Mouse (Mus musculus): ENCODE measurements around the gene Tubgcp2. TPM values are rescaled to one million over a fixed set of nuclear protein-coding genes. Genes with fewer than 3 reads are reported as not detected.
A peak's percentile ranks its signal among the peaks of the same experiment; 100 is the strongest.

Tubgcp2 gene
- polyA plus RNA-seq, 1 experiment from 2014 or later: 42.2 TPM

DNA sequence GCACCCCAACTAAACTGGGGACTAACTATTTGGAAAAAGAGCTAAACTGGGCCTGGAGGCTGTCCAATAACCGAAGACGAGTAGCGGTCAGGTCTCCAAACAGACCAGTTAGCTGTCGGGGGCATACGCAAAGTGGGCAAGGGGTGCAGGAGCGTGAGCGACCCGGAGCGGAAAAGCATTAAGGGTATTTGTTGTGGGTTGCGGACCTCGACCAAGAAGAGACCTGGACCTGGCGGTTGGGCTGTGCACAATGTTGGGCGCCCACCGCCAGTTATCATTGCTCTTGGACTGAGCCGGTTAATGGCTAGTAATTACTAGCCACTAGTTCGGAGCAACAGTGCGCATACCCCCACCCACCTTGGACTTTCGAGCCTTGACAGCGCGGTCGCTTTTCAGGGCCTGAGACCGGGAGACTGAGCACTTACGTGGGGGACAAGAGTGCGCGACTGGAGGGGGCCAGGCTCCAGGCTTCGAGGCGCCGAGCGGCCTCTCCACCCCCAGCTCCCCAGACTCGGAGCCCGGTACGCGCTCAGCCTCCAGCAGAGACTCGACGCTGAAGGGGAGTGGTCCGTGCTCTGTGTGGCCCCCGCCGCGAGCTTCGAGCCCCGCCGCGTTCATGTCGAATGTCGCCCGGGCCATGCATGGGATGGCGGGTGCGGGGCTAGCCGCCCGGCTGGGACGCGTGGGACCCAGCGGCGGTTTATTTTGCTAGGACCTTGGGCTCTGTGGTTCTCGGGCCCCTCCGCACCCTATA lies 12.1 kb upstream of the Tubgcp2 start, which contains the start of gene Msx3:
TSS of gene Msx3 (minus strand) at position 729 of the 754 bp plus-strand sequence.
- no peak for DNase-seq (ENCODE audit: low spot score)

DNA sequence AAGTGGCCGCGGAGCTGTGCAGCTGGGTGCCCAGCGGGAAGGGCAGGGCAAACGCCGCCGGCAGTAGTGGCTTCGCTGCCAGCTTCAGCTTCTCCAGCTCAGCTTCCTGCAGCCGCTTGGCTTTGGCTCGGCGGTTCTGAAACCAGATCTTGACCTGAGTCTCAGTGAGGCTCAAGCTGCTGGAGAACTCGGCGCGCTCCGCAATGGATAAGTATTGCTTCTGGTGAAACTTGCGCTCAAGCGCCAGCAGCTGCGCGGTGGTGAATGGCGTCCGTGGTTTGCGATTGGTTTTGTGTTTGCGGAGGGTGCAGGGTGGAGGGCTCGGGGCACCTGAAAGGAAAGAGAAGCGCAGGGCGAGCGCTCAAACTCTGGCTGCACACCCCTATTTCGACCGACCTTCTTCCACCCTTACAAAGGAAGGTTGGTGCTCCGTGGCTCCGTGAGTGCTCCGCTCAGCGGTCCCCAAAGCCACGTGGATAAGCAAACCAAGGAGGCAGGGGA lies 11.4 kb upstream of the Tubgcp2 start:
- peak; percentile 20 for DNase-seq (ENCODE audit: low spot score)

DNA sequence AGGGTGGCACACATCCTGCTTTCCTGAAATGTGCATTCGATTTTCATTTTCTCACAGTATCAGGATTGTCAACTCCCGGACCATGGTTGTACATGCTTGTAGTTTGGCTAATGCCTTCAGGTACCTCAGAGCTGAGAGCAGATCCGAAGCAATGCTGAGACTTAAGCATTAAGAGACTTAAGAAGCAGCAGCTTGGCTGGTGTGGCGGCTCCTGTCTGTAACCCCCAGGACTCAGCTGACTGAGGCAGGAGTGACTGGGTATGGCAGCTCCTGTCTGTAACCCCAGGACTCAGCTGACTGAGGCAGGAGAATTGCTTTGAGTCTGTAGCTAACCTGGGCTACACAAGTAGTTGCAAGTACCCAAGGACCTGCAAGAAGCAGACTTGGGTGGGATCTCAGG lies 9.1 kb upstream of the Tubgcp2 start:
- DNase-seq (ENCODE audit: low spot score): no peak

DNA sequence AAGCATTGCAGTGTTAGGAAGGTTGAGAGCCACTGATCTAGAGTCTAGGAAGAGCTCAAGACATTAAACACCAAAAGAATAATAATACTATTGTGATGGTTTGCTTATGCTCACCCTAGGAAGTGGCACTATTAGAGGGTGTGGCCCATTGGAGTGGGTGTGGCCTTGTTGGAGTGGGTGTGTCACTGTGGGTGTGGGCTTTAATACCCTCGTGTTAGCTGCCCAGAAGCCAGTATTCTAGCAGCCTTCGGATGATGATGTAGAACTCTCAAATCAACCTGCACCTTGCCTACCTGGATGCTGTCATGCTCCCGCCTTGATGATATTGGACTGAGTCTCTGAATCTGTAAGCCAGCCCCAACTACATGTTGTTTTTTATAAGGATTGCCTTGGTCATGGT lies 6.3 kb upstream of the Tubgcp2 start:
- DNase-seq (ENCODE audit: low spot score): no peak

DNA sequence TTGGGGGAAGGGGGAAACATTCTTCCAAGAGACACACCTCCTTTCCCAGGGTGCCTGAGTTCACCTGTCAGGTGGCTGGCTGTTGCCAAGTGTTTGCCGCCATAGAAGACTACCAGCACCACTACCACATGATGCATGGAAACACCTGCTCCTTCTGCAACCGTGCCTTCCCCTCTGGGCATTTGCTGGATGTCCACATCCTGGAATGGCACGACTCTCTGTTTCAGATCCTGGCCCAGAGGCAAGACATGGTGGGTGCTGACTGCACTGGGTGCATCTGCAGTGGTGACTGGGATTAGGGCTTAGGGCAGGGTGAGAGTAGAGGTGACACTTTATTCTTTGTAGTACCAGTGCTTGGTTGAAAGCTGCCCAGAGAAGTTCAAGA lies 694 bp upstream of the Tubgcp2 start:
- DNase-seq (ENCODE audit: low spot score): no peak

DNA sequence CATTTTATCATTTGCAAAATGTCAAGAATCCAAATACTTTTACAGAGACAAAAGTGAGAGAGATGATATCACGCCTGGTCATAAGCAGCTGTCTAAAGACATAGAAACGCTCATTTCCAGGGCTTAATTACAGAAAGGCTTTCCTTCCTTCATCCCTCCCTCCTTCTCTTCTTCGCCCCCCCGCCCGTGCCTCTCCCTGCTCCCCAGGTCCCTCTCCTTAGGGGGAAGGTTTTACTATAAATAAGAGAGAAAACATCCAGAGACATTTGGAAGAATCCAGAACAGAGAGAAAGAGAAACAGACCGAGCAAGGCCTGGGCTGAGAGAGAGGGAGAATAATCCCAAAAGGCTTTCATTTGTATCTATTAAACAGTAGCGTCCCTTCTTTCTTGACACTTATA lies 1.0 kb downstream of the Tubgcp2 start:
- DNase-seq (ENCODE audit: low spot score): no peak

DNA sequence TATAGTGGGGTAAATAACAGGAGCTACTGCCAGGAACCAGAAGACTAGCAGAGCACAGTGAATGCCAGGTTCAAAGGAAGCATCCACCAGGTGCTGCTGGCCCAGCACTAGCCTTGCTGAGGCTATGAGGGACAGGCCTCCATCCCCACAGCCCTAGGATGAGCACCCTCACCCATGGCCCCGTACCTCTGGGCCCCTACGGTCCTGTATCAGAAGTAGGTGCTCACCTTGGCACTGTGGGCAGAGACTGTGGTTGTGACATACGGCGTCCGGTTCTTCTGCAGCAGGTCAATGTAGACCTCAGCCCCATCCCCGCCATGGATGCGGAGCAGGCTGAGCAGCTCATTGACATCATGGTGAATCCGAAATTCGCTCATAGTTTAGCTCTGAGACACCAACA lies 3.1 kb downstream of the Tubgcp2 start:
- DNase-seq (ENCODE audit: low spot score): no peak

DNA sequence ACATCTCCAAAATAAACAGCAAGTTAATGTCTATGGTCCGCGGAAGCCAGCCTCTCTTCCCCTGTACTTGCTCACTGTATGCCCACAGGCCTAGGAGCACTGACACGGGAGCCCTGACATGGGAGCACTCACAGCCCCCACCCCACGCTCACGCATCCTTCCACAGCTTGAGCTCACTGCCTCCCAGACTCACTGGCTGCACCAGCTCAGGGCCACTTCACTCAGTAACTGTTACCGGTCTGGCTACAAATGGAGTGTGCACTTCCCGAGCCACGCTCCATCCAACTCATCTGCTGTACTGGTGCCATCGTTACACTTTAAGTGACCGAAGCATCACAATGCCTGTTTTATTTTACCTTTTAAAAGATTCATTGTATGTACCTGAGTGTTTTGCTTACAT lies 4.1 kb downstream of the Tubgcp2 start:
- no peak for DNase-seq (ENCODE audit: low spot score)

DNA sequence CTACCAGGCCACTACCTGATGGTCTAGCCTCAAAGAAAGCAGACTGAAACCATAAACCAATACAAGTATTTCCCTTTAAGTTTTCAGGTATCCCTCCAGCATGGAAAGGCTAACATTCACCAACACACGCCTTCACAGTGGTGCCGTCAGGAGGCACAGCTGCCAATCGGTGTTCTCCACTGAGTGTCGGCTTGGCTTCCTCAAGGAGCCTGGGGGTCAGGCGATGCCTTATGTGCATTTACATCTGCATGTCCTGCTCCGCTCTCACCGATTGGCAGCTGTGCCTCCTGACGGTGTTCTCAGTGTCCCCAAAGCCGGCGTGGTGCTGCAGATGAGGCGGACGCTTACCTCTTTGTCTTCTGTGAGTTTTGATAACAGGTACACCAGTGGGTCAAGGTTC lies 4.7 kb downstream of the Tubgcp2 start:
- DNase-seq (ENCODE audit: low spot score): no peak

DNA sequence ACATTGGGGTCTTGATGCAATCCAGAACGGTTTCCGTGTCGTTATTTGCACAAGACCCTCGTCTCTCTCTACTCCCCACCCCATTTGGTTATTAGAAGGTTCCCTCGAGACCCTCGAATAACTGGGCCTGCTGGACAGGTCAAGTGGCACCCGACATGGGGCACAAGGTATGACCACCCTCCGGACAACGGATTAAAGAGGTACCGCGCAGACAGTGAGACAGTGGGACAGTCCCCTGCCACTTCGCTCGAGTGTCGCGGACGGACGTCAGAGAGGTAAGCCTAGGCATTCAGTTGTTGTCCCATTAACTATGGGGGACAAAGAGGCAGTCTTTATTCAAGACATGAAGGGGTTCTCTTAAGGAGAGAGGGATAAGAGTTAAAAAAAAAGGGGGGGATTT lies 25.1 kb downstream of the Tubgcp2 start:
- no peak for DNase-seq (ENCODE audit: low spot score)

DNA sequence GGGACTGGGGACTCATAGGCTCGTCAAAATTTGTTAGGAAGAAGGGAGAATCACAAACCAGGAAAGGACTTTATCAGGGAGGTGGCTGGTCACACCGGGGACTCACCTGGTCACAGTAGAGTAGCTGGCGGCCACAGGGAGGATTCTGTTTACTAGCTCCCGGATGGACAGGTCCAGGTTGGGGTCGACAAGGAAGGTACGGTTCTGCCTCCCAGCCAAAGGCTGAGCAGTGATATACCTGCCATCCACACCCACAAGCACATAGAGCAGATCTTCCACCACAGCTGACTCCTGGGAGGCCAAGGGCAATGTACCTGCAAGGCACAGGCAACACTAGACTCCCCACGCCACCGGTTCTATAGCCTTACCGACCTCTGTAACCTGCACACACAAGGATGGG lies 28.7 kb downstream of the Tubgcp2 start:
- no peak for DNase-seq (ENCODE audit: low spot score)

DNA sequence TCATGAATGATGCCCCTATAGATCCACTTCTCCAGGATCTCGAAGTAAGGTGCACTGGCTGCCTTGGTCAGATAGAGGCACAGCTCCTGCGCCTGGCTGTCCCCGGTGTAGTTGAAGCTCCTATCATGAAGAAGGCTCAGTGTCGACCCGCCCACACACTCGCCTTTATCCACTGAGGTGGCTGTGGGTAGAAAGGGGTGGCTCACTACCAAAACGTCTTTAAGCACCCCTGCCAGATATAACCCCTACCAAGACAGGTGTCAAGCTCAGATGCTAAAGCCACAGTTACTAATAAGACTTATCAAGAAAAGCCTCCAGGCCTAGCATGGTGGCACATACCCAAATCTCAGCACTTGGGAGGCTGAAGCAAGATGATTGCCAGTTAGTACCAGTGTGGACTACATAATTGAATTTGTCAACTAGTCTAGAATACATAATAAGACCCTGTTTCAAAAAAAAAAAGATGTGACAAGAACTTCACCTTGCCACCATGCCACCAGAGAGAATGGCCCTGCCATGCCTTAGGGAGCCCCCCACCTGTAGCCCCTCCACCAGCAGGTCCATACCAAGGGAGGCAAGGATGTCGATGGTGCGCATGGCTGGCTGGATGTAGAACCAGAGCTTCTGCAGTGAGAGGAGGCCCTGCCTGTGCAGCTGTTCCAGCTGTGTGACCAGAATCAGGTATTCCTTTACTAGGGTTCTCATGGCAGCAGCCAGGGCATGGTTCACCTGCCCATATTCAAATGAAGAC lies 29.4 kb downstream of the Tubgcp2 start:
- no peak for DNase-seq (ENCODE audit: low spot score)

DNA sequence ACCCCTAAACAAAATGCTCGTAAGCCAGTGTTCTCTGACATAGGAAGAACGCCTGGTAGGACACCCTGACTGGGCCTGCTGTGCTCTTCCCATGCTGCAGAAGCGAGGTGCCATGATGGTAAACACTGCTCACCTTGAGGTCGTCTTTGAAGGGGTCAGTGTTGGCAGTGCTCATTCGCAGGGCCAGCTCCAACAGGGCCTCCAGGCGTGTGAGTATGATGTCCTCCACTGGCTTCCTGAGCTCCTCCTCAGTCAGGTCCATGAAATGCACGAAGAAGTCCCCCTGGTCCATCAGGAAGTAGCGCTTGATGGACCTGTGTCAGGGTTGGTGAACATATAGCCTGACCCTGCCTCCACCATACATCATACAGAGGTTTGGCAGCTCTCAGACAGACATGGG lies 31.8 kb downstream of the Tubgcp2 start:
- no peak for DNase-seq (ENCODE audit: low spot score)

DNA sequence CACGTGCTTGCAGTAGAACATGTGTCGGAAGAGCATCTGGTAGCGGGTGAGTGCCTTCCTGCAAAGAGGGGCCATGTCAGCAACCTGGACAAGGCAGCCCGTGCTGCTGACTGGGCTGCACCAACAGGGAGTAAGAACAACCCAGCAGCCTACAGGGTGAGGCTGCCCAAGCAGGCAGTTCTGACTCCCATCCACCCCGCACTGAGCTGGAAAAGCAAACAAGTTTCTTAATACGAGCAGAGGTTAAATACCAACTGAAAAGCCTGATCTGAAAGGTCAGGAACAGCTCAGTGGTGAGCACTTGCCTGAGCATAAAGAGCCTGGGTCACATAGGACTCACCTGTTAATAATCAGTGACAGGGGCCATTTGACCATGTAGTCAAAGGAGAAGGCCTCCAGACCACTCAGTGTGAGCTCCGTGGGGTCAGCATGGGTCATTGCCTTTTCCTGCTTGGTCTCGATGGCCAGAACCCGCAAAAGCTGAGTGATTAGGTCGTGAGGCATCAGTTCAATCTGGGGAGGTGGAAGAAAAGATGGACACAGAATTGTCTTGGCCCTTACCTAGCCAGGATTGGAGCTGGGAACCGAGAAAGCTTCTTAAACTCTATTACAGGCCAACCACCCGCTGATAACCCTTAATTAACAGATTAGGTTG lies 35.3 kb downstream of the Tubgcp2 start:
- no peak for DNase-seq (ENCODE audit: low spot score)

DNA sequence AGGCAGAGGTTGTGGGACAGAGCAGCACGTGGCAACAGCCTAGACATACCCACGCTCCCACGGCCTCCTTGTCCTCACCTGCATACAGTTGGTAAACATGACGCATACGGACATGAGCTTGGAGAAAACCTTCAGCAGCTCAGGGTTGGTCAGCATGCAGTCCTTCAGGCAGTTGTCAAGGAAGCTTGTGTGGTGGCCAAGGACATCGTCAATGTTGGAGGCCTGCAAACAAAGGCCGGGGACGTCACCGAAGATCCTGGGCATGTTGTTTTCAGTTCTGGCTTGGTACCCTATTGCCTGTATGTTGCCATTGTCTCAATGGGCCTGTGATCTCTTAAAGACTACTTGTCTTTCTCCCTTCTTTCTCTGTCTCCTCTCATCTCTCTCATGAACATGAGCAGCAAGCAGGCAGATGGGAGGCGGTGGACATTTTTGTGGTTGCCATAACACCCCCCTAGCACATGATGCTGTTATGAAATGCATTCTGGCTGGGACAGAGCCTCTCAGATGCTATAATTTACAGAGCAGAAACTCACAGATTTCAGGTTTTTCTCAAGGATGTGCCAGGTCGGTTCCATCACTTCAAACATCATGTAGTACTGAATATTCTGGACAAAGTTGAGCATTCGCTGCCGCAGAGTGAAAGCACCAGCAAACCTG lies 37.6 kb downstream of the Tubgcp2 start:
- DNase-seq (ENCODE audit: low spot score): no peak

DNA sequence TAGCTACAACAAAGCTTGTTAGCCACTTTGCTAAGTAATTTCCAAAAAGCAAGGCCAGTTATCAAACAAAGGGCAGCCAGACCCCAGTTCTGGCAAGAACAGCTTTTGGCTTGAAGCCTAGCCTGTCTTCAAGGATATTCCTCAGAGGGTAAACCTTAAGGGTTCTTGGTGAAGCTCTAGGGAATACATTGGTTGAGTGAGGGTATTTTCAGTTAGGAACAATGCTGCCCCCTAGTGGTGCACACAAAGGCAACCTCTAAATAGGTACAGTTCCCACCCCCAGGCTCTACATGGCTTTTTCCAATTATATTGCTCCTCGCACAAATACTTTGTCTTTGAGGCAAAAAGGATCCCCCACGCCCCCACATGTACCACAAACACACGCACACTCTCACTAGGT lies 41.8 kb downstream of the Tubgcp2 start:
- DNase-seq (ENCODE audit: low spot score): peak; percentile 72

DNA sequence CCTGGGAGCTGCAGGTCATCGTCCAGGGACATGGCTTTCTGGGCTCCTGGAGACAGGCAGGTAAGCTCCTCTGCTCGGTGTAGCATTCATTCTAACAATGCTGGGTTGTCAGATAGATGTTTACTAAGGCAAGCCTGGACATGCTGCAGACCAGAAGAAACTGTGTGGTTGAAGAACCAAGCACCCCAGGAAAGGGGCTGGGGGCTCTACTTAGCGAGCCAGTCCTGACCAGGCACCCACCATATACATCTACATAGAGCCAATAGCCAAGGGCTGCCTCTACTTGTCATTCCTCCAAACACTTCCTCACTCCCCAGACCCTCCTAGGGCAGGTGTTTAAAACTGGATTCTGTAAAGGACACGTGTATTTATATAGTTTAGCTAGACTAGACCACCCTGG lies 42.3 kb downstream of the Tubgcp2 start:
- DNase-seq (ENCODE audit: low spot score): no peak

DNA sequence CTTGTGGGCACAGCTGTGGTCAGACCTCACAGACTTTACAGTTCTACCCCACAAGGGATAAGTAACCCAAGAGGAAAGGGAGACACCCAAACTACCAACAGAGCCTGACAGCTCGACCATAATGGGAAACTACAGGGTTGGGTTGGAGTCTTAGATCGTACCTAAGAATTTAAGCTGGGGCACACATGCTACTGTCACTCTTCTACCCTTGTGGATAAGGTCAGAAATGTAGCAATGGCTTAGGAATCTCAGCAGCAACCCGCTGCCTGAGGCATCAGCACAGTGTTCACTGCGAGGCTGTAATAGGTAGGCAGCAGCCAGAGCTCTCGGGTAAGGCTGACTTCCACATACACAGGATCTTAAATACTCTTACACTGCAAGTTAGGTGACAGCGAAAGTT lies 42.9 kb downstream of the Tubgcp2 start:
- no peak for DNase-seq (ENCODE audit: low spot score)

DNA sequence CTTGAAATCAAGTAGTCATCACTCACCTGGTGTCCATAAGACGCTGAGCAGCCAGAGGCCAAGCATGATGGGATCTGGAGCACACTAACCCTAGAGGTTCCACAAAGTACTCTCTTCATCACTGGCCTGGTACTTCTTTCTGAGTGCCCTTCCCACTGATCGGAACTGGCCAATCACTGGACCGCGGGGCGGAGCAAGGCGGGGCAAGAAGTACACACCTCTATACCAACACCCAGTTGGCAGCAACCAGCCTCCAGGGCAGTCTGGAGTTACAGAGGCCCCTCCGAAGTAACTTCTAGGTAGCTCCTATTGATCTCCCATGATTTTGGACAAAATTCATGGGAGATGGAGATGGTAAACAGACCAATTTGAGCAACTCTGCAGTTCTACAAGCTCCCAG lies 44.1 kb downstream of the Tubgcp2 start, which contains the start of gene Adam8:
TSS of gene Adam8 (minus strand) at position 157 of the 400 bp plus-strand sequence.
- peak; percentile 6 for DNase-seq (ENCODE audit: low spot score)

DNA sequence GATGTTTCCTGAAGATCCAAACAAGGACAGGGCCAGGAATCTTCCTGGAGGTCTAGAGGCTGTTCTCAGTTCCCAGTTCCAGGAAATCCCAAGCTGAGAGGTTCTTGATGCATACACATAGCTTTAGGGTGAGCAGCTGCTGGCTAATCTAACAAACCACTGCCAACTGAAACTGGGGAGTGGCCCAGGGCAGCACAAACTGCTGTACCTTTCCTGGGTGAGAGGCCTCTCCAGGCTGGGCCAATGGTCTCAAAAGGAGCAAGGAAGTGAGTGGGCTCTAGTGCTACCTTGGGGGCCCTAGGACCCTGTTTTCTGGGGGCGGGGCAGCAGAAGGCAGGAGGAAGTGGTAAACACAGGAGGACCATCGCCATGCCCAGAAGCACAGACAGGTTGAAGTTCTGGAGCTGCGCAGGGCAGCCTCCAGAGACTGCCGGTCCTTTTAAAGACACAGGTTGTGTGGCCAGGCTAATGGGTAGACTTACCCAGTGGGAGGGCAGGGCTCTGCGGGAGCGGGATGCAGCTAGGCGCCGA lies 45.5 kb downstream of the Tubgcp2 start:
- peak; percentile 9 for DNase-seq (ENCODE audit: low spot score)

DNA sequence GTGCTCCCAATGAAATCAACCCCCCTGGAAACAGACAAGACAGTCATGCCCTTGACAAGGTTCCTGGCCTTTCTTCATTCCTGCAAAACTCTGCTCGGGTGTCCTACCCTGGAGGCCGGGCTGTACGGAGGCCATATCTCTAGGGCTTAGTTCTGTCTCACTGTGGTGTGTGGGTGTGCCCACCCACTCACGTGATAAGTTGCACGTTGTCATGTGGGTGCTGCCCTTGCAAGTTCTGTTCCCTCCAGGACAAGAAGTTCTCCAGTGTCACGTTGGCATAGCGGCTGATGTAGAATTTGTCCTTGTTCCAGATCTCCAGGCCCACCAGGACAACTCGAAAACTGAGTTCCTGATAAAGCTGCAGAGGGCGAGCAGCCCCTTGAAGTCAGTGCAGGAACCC lies 48.2 kb downstream of the Tubgcp2 start:
- no peak for DNase-seq (ENCODE audit: low spot score)
